Mouse (Mus musculus) adrenal gland, adult 18-20 months (tissue): ENCODE data around the gene Anapc5. TPM values are rescaled to one million over a fixed set of nuclear protein-coding genes. Genes with fewer than 3 reads are reported as not detected.
A peak's percentile ranks its signal among the peaks of the same experiment; 100 is the strongest.

Source experiments
- DNase-seq, 2 experiments: peaks; one replicate each; pipeline ENCODE4 v3.0.0; 2021 to 2022; ENCODE audit warnings: low spot score in 2 of 2
- long read RNA-seq, 2 experiments: library from polyadenylated mRNA; stranded (forward); transcript quantifications; one replicate each; pipeline ENCODE4 v2.0.0; 2021
- total RNA-seq, 2 experiments: library from RNA; stranded (reverse); gene quantifications; 1 replicate in 1 of 2; 2 replicates in 1 of 2; pipeline ENCODE4 v1.2.3; 2021

Anapc5 gene
- total RNA-seq: 100 to 1,000 TPM; 148 to 156 TPM
- long read RNA-seq, experiment 1, transcript Anapc5-218 (17 exons, 2,404 nt): major isoform, 72 of 159 reads
- long read RNA-seq, experiment 1, transcript Anapc5-201 (17 exons, 2,760 nt): minor isoform, 64 of 159 reads
- long read RNA-seq, experiment 1, partial matches to known transcripts: 9 of 159 reads
- long read RNA-seq, experiment 1, other reads (novel, unspliced or antisense): 12 of 159 reads
- long read RNA-seq, experiment 2, transcript Anapc5-201 (17 exons, 2,760 nt): minor isoform, 85 of 292 reads
- long read RNA-seq, experiment 2, transcript Anapc5-205 (17 exons, 2,413 nt): minor isoform, 8 of 292 reads
- long read RNA-seq, experiment 2, transcript Anapc5-218 (17 exons, 2,404 nt): major isoform, 154 of 292 reads
- long read RNA-seq, experiment 2, partial matches to known transcripts: 13 of 292 reads
- long read RNA-seq, experiment 2, other reads (novel, unspliced or antisense): 29 of 292 reads

- peak; percentile 86 to 90 for DNase-seq
Measured at GRCm38 (mm10) chr5:122820777-122821523, at the start of gene Anapc5. Gene Anapc5, minus strand, starts transcription at chr5:122821339.

- DNase-seq: no peak
Measured at GRCm38 (mm10) chr5:122863053-122863452, 41.9 kb upstream of the Anapc5 start.

- no peak for DNase-seq
Measured at GRCm38 (mm10) chr5:122855858-122856257, 34.7 kb upstream of the Anapc5 start.

GRCm38 (mm10) chr5:122852611-122853010 lies 31.5 kb upstream of the Anapc5 start:
- no peak for DNase-seq

GRCm38 (mm10) chr5:122850319-122851002 lies 29.3 kb upstream of the Anapc5 start:
- DNase-seq: no peak

GRCm38 (mm10) chr5:122849521-122850318 lies 28.6 kb upstream of the Anapc5 start, which contains the start of gene Rnf34:
Gene Rnf34, plus strand, starts transcription at chr5:122850048.
- DNase-seq: peak; percentile 91 to 92

GRCm38 (mm10) chr5:122843799-122844198 lies 22.7 kb upstream of the Anapc5 start:
- no peak for DNase-seq

GRCm38 (mm10) chr5:122841126-122841525 lies 20.0 kb upstream of the Anapc5 start:
- DNase-seq: no peak

- DNase-seq: no peak
Measured at GRCm38 (mm10) chr5:122832996-122833395, 11.9 kb upstream of the Anapc5 start.

GRCm38 (mm10) chr5:122832536-122832935 lies 11.4 kb upstream of the Anapc5 start:
- no peak for DNase-seq

GRCm38 (mm10) chr5:122825099-122825498 lies 4.0 kb upstream of the Anapc5 start:
- DNase-seq: no peak

- no peak for DNase-seq
Measured at GRCm38 (mm10) chr5:122824450-122824849, 3.3 kb upstream of the Anapc5 start.

- no peak for DNase-seq
Measured at GRCm38 (mm10) chr5:122823976-122824375, 2.8 kb upstream of the Anapc5 start.

- no peak for DNase-seq
Measured at GRCm38 (mm10) chr5:122822441-122822840, 1.3 kb upstream of the Anapc5 start.

GRCm38 (mm10) chr5:122821524-122821885 lies 366 bp upstream of the Anapc5 start:
- no peak for DNase-seq

- DNase-seq: no peak
Measured at GRCm38 (mm10) chr5:122812699-122813098, 8.4 kb downstream of the Anapc5 start.

GRCm38 (mm10) chr5:122811364-122812079 lies 9.6 kb downstream of the Anapc5 start:
- DNase-seq: peak; percentile 63 to 73

GRCm38 (mm10) chr5:122805503-122805902 lies 15.6 kb downstream of the Anapc5 start:
- no peak for DNase-seq

GRCm38 (mm10) chr5:122802706-122803105 lies 18.4 kb downstream of the Anapc5 start:
- no peak for DNase-seq

- no peak for DNase-seq
Measured at GRCm38 (mm10) chr5:122801684-122802083, 19.5 kb downstream of the Anapc5 start.
